Mouse (Mus musculus) limb, embryonic 10.5 days (tissue): ENCODE measurements around the gene Ccm2l. TPM values are rescaled to one million over a fixed set of nuclear protein-coding genes. Genes with fewer than 3 reads are reported as not detected.
A peak's percentile ranks its signal among the peaks of the same experiment; 100 is the strongest.

Experiments
- DNase-seq: peaks from one replicate; pipeline ENCODE4 v3.0.0-alpha.2; 2017; ENCODE audit warnings: low spot score
- H3K27ac ChIP-seq: fragments of 300-500 bp; sonication (generic); 2 replicates; pipeline ENCODE4 v1.5.1; 2016; ENCODE audit warnings: mild to moderate bottlenecking
- H3K27me3 ChIP-seq: fragments of 300-500 bp; sonication (generic); 2 replicates; pipeline ENCODE4 v1.6.1; 2016; ENCODE audit warnings: low read depth, mild to moderate bottlenecking; ENCODE audit not compliant: poor library complexity, severe bottlenecking
- H3K36me3 ChIP-seq: fragments of 300-500 bp; sonication (generic); 2 replicates; pipeline ENCODE4 v1.6.1; 2016; ENCODE audit warnings: mild to moderate bottlenecking, moderate library complexity
- H3K4me1 ChIP-seq: fragments of 300-500 bp; sonication (generic); 2 replicates; pipeline ENCODE4 v1.6.1; 2016
- H3K4me3 ChIP-seq: fragments of 300-500 bp; sonication (generic); 2 replicates; pipeline ENCODE4 v1.5.1; 2016; ENCODE audit warnings: mild to moderate bottlenecking, moderate library complexity
- H3K9me3 ChIP-seq: fragments of 300-500 bp; sonication (generic); replicated peaks from 2 replicates; pipeline ENCODE4 v1.6.1; 2016; ENCODE audit warnings: mild to moderate bottlenecking
- WGBS: fragments of 180-500 bp; shearing (Covaris S2); methylation state at CpG from one replicate; pipeline ENCODE4 v1.1.7; 2016; 5-methylcytosine and 5-hydroxymethylcytosine counted together
- polyA plus RNA-seq: library from polyadenylated mRNA; unstranded; fragments of >200 nt; fragmentation: Nextera tagmentation; extraction: Ambion mirVana; gene quantifications from 2 replicates; pipeline ENCODE4 v1.2.1, GENCODE M21; 2016

The Ccm2l gene
- 1.5 and 1.7 TPM in 2 replicates for polyA plus RNA-seq

DNA sequence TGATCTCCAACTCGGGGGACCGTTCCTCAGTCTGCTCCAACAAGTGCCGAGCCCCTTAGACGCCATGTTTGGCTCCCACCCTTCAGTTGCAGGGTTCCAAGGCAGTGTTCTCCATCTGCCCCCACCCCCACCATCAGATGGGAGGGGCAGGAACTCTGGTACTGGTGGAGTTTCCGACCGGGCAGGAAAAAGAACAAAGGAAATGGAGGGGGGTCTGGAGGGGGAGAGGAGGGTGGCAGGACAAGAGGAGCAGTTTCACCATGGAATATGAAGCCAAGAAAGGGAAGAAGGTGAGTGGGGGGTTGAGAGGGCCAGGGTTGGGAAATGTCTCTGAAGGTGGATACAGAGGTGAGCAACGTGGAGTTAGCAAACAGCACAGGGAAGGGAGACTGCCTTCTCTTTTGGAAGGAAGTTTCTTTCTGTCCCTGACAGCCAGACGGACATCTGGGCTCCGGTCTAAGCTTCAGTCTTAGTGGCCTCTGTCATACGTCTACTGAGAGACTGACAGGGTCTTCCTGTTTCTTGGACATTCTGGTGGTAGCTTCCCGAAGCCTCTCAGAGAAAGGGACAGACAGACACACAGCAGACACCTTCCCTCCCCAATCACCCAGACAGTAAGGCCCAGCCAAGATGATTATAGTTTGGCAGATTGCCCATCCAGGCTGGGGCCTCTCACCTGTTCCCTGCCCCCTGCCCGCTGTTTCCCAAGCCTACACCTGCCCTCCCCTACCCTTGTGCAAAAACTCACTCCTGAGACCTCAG is at the start of gene Ccm2l:
Gene Ccm2l (plus strand): TSS at position 209 of the 762 bp plus-strand sequence.
- H3K9me3 ChIP-seq = no peaks in the 10 kb centered on the region
- no peak for DNase-seq
- 0 out of 2 replicates have a peak, but pooled peaks cover 8% of the 10 kb centered on the region for H3K4me1 ChIP-seq
- 56% methylated on average over 12 of the region's 12 CpGs for WGBS
- H3K36me3 ChIP-seq = no peaks in the 10 kb centered on the region
- no peak within 1 kb of the TSS for H3K27ac ChIP-seq
- H3K27me3 ChIP-seq = peaks cover 46% of the 10 kb centered on the region
- H3K4me3 ChIP-seq = no peak within 1 kb of the TSS

DNA sequence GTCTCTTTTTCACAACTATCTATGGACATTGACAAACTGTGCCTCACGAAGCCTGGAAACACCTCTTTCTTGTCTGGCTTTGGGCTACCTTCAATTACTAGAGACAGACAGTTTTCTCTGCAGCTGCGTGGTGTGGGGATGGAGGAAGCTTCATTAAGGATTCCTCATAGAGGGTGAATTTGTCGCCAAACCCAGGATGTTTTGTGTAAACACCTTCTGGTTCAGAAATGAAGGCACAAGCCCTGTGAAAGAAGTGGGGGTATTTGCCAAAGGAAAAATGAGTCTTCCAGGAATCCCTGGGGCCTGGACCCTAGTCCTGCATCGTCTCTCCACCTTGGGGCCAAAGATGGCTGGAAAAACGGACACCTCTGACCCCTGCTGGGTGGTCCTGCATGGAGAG is 49.0 kb upstream of the Ccm2l start:
- Histone ChIP-seq H3K9me3 (no peaks in the 10 kb centered on the region), H3K27ac (no peak overlapping the region), H3K4me1 (peaks cover 13% of the 10 kb centered on the region), H3K27me3 (peaks cover 21% of the 10 kb centered on the region), H3K4me3 (no peak overlapping the region), H3K36me3 (peaks cover 20% of the 10 kb centered on the region)
- WGBS = 44% methylated on average over 5 of the region's 5 CpGs
- DNase-seq = no peak

DNA sequence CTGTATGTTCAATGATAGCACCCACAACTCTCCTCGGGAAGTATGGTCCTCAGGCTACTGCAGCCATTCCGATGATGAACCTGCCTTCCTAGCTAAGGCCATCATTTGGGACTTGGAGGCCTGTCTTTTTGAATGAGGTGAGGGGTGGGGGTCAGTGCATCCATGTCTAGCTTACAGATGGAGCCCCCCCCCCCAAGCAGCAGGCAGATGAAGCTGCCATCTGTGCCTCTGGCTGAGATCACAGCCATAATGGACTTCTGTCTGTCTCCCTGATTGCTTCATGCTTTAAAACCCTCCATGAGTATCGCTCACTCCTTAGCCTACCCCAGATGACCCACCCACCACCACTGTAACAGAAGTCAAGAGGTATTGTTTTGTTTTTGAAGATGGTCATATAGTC is 46.4 kb upstream of the Ccm2l start:
- WGBS = 87% methylated on average over 3 of the region's 3 CpGs
- no peak overlapping the region for H3K4me3 ChIP-seq
- H3K27ac ChIP-seq = no peak overlapping the region
- DNase-seq = no peak
- H3K9me3 ChIP-seq = no peaks in the 10 kb centered on the region
- no peaks in the 10 kb centered on the region for H3K36me3 ChIP-seq
- H3K4me1 ChIP-seq = peaks cover 6% of the 10 kb centered on the region
- H3K27me3 ChIP-seq = peaks cover 21% of the 10 kb centered on the region

DNA sequence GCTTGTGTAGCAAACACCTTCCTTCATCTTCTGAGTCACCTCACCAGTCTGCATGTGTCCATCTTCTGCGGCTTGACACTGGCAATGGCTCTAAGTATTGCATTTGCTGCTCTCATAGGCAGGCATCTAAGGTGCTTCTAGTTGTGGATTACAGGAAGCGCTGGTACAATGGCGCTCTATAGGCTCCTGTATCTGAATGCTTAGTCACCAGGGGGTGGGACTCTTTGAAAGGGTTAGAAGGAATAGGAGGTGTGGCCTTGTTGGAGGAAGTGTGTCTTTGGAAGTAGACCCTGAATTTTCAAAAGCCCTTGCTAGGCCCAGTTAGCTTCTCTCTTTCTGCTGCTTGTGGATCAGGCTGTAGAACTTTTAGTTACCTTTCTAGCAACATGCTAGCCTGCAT is 44.6 kb upstream of the Ccm2l start:
- H3K9me3 ChIP-seq = no peaks in the 10 kb centered on the region
- H3K36me3 ChIP-seq = no peaks in the 10 kb centered on the region
- H3K4me3 ChIP-seq = no peak overlapping the region
- DNase-seq = no peak
- no peaks in the 10 kb centered on the region for H3K4me1 ChIP-seq
- peaks cover 17% of the 10 kb centered on the region for H3K27me3 ChIP-seq
- no peak overlapping the region for H3K27ac ChIP-seq
- 68% methylated on average over 3 of the region's 3 CpGs for WGBS

DNA sequence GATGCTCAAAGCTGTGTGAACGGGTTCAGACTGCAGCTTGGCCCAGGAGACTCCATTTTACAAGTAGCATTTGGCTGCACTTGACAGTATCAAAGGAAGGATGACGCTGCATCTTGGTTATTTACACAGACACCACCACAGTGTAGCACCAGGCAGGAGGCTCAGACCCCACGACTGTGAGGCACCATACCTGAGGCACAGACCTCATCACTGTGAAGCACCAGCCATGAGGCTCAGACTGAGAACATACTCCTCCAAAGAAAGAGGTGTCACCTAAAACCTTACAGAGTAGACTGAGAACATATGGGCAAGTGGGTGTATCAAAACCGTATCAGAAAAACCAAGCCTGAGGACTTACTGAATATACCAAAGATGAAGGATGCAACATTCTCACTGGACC is 42.9 kb upstream of the Ccm2l start:
- no peaks in the 10 kb centered on the region for H3K9me3 ChIP-seq
- H3K4me3 ChIP-seq = no peak overlapping the region
- DNase-seq = no peak
- no peak overlapping the region for H3K27ac ChIP-seq
- peaks cover 14% of the 10 kb centered on the region for H3K27me3 ChIP-seq
- 68% methylated on average over 4 of the region's 4 CpGs for WGBS
- no peaks in the 10 kb centered on the region for H3K36me3 ChIP-seq
- no peaks in the 10 kb centered on the region for H3K4me1 ChIP-seq

DNA sequence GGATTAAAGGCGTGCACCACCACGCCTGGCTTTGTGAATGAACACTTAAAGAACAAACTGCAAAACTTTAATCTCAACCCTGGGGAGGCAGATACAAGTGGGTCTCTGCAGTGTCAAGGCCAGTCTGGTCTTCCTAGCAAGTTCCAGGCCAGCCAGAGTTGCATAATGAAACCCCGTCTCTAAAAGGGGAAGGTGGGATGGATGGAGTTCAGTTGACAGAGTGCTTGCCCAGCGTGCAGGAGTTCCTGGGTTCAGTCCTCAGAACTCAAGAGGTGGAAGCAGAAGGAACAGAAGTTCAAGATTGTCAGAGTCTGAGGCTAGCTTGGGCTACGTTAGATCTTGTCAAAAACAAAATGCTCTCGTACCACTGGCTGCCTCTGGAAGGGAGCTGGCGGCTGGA is 39.7 kb upstream of the Ccm2l start:
- 87% methylated on average over 7 of the region's 7 CpGs for WGBS
- no peak overlapping the region for H3K27ac ChIP-seq
- H3K4me1 ChIP-seq = no peaks in the 10 kb centered on the region
- H3K9me3 ChIP-seq = no peaks in the 10 kb centered on the region
- DNase-seq = no peak
- H3K4me3 ChIP-seq = no peak overlapping the region
- peaks cover 37% of the 10 kb centered on the region for H3K27me3 ChIP-seq
- no peaks in the 10 kb centered on the region for H3K36me3 ChIP-seq

DNA sequence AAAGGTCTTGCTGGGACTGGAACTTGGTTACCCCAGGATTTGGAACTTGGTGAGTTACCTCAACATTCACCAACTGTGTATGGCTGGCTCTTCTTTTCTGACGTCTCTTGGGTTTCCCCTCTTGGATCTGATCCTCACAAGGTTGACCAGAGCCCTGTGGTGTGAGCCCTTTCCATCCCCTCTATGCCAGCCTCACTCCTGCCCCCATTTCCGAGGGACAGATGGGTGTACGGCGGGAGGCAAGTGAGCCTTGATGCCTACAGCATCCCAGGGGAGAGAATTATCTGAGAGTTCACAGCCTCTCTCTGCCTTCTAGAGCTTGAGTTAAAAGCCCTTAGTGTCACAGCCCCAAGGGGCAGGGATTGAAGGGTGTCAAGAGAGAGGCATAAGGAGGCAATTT is 38.3 kb upstream of the Ccm2l start:
- Histone ChIP-seq H3K36me3 (no peaks in the 10 kb centered on the region), H3K27me3 (peaks cover 52% of the 10 kb centered on the region), H3K4me3 (no peak overlapping the region), H3K4me1 (peaks cover 12% of the 10 kb centered on the region), H3K27ac (no peak overlapping the region), H3K9me3 (no peaks in the 10 kb centered on the region)
- DNase-seq = no peak
- WGBS = 44% methylated on average over 4 of the region's 4 CpGs

DNA sequence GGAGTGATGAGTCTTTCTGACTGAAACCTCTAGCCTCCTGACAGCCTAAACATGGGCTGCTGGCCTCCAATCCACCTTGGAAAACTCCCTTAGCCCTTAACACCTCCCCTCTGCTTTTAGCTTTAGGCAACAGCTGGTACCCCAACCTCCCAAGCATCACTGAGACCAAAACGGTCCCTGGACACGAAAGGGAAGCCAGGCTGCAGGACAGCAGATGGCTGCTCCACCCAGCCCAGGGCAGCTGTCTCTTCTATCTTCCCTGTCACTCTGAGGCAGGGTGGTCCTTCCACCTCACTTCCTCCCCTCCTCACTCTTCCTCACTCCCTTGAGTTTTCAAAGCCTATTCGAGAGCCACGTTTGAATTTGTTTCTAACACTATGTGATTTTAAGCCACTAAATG is 35.3 kb upstream of the Ccm2l start:
- WGBS = 20% methylated on average over 4 of the region's 4 CpGs
- H3K4me1 ChIP-seq = peaks cover 12% of the 10 kb centered on the region
- peaks cover 70% of the 10 kb centered on the region for H3K27me3 ChIP-seq
- no peak for DNase-seq
- no peak overlapping the region for H3K27ac ChIP-seq
- H3K36me3 ChIP-seq = no peaks in the 10 kb centered on the region
- H3K9me3 ChIP-seq = no peaks in the 10 kb centered on the region
- no peak overlapping the region for H3K4me3 ChIP-seq

DNA sequence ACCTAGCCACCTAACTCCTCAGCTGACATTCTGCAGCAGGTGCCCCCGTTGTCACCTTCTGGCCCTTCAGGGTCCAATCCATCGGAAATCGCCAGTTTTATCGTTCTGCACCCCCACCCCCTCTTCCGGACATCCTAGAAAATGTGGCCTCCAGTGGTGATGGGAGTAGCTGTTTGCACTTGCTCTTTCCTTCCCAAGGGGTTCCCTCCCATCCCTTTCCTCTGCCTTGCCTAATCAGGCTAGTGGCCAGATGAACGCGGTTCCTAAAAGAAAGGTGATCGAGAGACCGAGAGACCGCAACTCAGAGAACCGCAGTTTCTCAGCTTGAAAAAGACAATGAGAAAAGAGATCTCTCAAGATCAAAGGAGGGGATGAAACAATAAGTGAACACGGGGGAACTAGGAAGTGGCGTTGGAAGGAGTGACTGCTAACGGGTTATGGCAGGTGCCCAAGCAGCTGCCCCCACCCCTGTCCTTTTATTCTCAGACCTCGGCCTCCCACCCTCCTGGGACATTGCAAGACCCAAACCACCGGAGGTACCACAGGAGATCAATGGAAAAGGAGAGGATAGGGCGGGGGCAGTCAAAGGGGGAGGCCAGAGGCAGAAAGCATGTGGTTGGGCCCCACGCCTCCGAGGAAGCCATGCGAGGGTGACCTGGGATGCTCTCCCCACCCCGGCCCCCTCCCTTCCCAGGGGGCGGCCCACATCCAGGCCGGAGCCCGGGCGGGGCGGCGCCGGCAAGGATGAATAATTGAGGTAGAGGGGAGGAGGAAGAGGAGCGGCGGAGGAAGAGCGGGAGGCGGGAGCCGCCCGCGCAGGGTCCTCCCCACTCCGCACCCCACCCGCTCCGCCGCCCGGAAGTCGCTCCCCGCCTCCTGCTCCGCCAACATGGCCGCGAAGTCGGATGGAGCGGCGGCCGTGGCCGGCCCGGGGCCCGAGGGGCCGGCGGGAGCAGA is 34.4 kb upstream of the Ccm2l start, which contains the start of gene Xkr7:
Gene Xkr7 (plus strand): TSS at position 727 of the 957 bp plus-strand sequence.
- peaks cover 12% of the 10 kb centered on the region for H3K4me1 ChIP-seq
- H3K4me3 ChIP-seq = peak within 1 kb of the TSS; percentile 56
- no peaks in the 10 kb centered on the region for H3K9me3 ChIP-seq
- H3K36me3 ChIP-seq = no peaks in the 10 kb centered on the region
- no peak within 1 kb of the TSS for H3K27ac ChIP-seq
- peaks cover 71% of the 10 kb centered on the region for H3K27me3 ChIP-seq
- DNase-seq = no peak
- 2% methylated on average over 53 of the region's 54 CpGs for WGBS

DNA sequence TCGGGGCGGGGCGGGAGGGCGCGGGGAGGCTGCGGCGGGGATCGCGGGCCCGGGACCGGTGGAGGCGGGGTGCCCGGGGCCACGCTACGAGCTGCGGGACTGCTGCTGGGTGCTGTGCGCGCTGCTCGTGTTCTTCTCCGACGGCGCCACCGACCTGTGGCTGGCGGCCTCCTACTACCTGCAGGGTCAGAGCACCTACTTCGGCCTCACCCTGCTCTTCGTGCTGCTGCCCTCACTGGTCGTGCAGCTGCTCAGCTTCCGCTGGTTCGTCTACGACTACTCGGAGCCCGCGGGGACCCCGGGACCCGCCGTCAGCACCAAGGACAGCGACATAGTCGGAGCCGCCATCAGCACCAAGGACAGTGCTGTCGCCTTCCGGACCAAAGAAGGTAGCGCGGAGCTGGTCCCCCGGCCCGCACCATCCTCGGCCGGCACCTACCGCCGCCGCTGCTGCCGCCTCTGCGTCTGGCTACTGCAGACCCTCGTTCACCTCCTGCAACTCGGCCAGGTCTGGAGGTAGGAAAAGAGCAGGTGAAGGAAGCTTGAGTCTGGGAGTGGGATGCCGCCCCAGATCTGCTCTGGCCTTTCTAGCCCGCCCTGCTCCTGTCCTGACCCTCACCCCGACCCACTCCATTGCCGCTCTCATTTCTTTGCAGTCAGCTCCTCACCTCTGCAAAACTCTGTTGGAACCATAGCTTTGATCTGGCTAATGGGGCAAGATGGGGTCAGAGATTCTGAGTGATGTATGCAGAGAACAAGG is 33.5 kb upstream of the Ccm2l start:
- Histone ChIP-seq H3K4me1 (peaks cover 12% of the 10 kb centered on the region), H3K27me3 (peaks cover 68% of the 10 kb centered on the region), H3K27ac (no peak overlapping the region), H3K9me3 (no peaks in the 10 kb centered on the region), H3K4me3 (peak overlapping the region; percentile 56), H3K36me3 (no peaks in the 10 kb centered on the region)
- 1% methylated on average over 58 of the region's 58 CpGs for WGBS
- DNase-seq = peak; percentile 97

DNA sequence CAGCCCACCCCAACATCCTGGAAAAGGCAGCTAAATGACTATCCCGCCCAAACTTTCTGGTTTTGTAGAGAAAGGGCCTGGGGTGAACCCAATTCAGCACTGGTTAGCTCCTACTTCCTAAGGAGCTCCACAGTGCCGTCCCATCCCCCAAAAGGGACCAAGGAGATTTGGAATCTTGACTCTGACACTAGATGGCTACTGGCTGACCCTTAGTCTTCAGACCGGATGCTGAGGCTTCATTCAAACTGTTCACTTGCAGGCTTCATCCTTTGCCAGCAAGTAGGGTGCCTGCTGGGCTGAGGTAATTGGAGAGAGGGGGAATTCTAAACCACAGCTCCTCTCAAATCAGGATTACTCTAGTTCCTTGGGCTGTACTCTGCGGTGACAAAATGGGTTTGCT is 32.8 kb upstream of the Ccm2l start:
- Histone ChIP-seq H3K36me3 (no peaks in the 10 kb centered on the region), H3K27me3 (peaks cover 68% of the 10 kb centered on the region), H3K4me1 (peaks cover 12% of the 10 kb centered on the region), H3K4me3 (no peak overlapping the region), H3K9me3 (no peaks in the 10 kb centered on the region), H3K27ac (no peak overlapping the region)
- no peak for DNase-seq
- 17% methylated on average over 4 of the region's 4 CpGs for WGBS

DNA sequence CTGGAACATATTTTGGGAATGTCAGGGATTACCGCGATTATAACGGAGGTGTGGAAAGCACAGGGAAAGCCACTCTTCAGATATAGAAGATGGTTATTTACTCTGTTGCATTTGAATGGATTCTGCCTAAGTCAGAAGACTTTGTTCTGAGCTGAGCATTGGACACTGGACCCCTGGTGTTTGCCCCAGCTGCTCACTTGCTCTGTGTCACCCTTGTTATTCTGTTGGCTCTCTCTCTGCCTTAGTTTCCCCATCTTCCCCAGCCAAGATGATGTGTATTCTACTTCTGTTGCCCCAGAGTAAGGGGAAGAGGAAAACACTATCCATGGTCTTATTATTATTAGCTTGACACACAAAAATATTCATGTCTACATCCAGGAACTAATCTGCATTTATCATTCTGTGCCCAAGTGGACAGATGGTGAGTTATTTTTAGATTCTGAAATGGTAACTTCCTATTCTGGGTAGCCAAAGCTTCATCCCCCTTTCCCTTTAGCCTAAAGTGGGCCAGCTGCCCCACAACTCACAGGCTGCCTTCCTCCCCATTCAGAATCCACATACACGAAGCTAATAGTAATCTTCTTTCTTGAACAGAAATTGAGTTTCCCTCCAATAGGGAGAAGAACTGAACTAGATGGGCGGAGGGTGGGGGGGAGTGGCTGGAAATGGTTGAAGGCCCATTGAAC is 32.1 kb upstream of the Ccm2l start:
- Histone ChIP-seq H3K4me3 (no peak overlapping the region), H3K9me3 (no peaks in the 10 kb centered on the region), H3K27me3 (peaks cover 65% of the 10 kb centered on the region), H3K4me1 (peaks cover 15% of the 10 kb centered on the region), H3K27ac (no peak overlapping the region), H3K36me3 (no peaks in the 10 kb centered on the region)
- DNase-seq = no peak
- 74% methylated on average over 5 of the region's 5 CpGs for WGBS
